Mouse (Mus musculus) hindbrain, embryonic 14.5 days (tissue): ENCODE results near the gene Gm14308. TPM values are rescaled to one million over a fixed set of nuclear protein-coding genes. Genes with fewer than 3 reads are reported as not detected.
"Not testable (repeated sequence)": the region's sequence is repeated elsewhere in the genome, so short reads cannot be mapped to it uniquely, and the experiment has no call there.

Source experiments
- ATAC-seq: fragments of 200-750 bp; cut with Nextera tagmentation; 2 replicates; pipeline ENCODE4 v1.8.0; 2017; ENCODE audit warnings: moderate number of reproducible peaks, mild to moderate bottlenecking, moderate TSS enrichment, moderate library complexity; ENCODE audit not compliant: low FRiP score
- DNase-seq: peaks from one replicate; pipeline ENCODE4 v3.0.0-alpha.2; 2015; ENCODE audit warnings: low spot score
- H3K27ac ChIP-seq: fragments of 300-500 bp; sonication (generic); 2 replicates; pipeline ENCODE4 v1.5.1; 2014; ENCODE audit warnings: mild to moderate bottlenecking, moderate library complexity
- H3K27me3 ChIP-seq: fragments of 300-500 bp; sonication (generic); 2 replicates; pipeline ENCODE4 v1.6.1; 2014; ENCODE audit warnings: mild to moderate bottlenecking, low read length, mixed read lengths; ENCODE audit not compliant: control insufficient read depth, insufficient read depth
- H3K36me3 ChIP-seq: fragments of 300-500 bp; sonication (generic); replicated peaks from 2 replicates; pipeline ENCODE4 v1.6.1; 2014; ENCODE audit not compliant: control insufficient read depth, insufficient read depth
- H3K4me1 ChIP-seq: fragments of 300-500 bp; sonication (generic); replicated peaks from 2 replicates; pipeline ENCODE4 v1.6.1; 2014; ENCODE audit warnings: antibody characterized with exemption, low read length, mixed read lengths; ENCODE audit not compliant: control insufficient read depth, insufficient read depth
- H3K4me2 ChIP-seq: fragments of 300-500 bp; sonication (generic); replicated peaks from 2 replicates; pipeline ENCODE4 v1.6.1; 2014; ENCODE audit warnings: mild to moderate bottlenecking, moderate library complexity
- H3K4me3 ChIP-seq: fragments of 300-500 bp; sonication (generic); replicated peaks from 2 replicates; pipeline ENCODE4 v1.5.1; 2014; ENCODE audit warnings: mild to moderate bottlenecking, low read length
- H3K9ac ChIP-seq: fragments of 300-500 bp; sonication (generic); 2 replicates; pipeline ENCODE4 v1.6.1; 2014
- H3K9me3 ChIP-seq: fragments of 300-500 bp; sonication (generic); 2 replicates; pipeline ENCODE4 v1.6.1; 2016; ENCODE audit warnings: low read length; ENCODE audit not compliant: control insufficient read depth
- WGBS: fragments of 180-500 bp; shearing (Covaris S2); extraction: QIAGEN DNeasy Blood & Tissue Kit; methylation state at CpG from one replicate; pipeline ENCODE4 v1.1.7; 2014; 5-methylcytosine and 5-hydroxymethylcytosine counted together
- polyA plus RNA-seq: library from polyadenylated mRNA; unstranded; fragments of >200 nt; fragmentation: Nextera tagmentation; extraction: Ambion mirVana; gene quantifications from 2 replicates; pipeline ENCODE4 v1.2.1, GENCODE M21; 2014

Gene Gm14308
- polyA plus RNA-seq, result 23.0 and 28.6 TPM in 2 replicates

GRCm38 (mm10) chr2:176636244-176636643 is at the start of gene Gm14308:
Gm14308 (minus strand) TSS chr2:176636344.
- not testable (repeated sequence) for H3K9ac ChIP-seq, ATAC-seq, H3K36me3 ChIP-seq, H3K4me3 ChIP-seq, DNase-seq, H3K27ac ChIP-seq, H3K27me3 ChIP-seq, H3K4me1 ChIP-seq, H3K4me2 ChIP-seq, H3K9me3 ChIP-seq
- WGBS, result no CpG with 5 or more reads among the region's 4 CpGs

DNA sequence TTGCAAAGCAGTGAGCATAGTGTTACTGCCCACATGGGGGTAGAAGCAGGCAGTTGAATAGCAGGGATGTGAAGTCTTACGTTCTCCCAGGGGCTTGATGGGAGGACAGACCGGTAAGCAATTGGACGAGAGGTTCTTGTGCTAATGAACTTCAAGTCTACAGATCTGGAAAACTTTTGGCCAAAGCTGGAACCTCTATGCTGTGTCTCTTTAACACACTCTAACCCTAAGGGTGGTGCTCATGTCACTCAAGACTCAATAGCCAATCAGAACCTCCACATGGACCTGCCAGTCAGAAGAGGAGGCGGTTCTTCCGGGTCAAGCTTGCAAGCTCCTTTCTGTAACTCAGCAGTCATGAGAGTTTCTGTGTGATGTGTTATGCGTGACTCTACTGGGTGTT is 34.1 kb upstream of the Gm14308 start, which contains the start of gene Zfp973:
TSS of gene Zfp973 (plus strand) at position 301 of the 400 bp plus-strand sequence.
- DNase-seq, H3K9ac ChIP-seq, H3K36me3 ChIP-seq, H3K4me1 ChIP-seq, H3K4me3 ChIP-seq, H3K27ac ChIP-seq, H3K4me2 ChIP-seq, H3K9me3 ChIP-seq, H3K27me3 ChIP-seq, ATAC-seq: not testable (repeated sequence)
- WGBS, result no CpG with 5 or more reads among the region's 6 CpGs

Other genes with a start within 250 kb of the Gm14308 start
- gene Gm14435, start 212.8 kb downstream of the Gm14308 start, polyA plus RNA-seq, result 9.8 and 12.7 TPM in 2 replicates
- gene Gm14434, start 149.6 kb downstream of the Gm14308 start, polyA plus RNA-seq, result 6.7 and 24.5 TPM in 2 replicates
- gene Zfp967, start 115.3 kb downstream of the Gm14308 start, polyA plus RNA-seq, result not detected in 2 replicates
- gene Zfp973, start 34.2 kb upstream of the Gm14308 start, polyA plus RNA-seq, result 9.1 and 11.9 TPM in 2 replicates
- gene Gm14305, start 72.0 kb upstream of the Gm14308 start, polyA plus RNA-seq, result 43.0 and 44.5 TPM in 2 replicates
- gene Gm14295, start 162.3 kb upstream of the Gm14308 start, polyA plus RNA-seq, result 11.0 and 11.2 TPM in 2 replicates
- gene Gm14408, start 194.8 kb upstream of the Gm14308 start, polyA plus RNA-seq, result not detected in 2 replicates